9 mouse cellular contexts compared by ENCODE assay signal in the genomic region with DNA sequence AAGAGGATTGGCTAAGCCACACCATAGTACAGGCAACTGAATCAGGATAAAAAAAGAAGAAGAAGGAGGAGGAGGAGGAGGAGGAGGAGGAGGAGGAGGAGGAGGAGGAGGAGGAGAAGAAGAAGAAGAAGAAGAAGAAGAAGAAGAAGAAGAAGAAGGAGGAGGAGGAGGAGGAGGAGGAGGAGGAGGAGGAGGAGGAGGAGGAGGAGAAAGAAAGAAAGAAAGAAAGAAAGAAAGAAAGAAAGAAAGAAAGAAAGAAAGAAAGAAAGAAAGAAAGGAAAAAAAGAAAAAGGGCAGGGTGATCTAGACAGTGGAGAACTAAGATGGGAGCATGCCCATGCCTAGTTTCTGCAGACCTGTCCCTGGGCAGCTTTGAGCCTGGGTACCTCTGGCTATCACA. TPM values are rescaled to one million over a fixed set of nuclear protein-coding genes. Genes with fewer than 3 reads are reported as not detected.
DNase-seq lines count a peak whose midpoint lies in the region; ATAC-seq and TF ChIP-seq lines count a peak whose summit lies in the region.
"Not testable (repeated sequence)": the region's sequence is repeated elsewhere in the genome, so short reads cannot be mapped to it uniquely, and the experiment has no call there.
"Had no signal": no experiment of that assay in that cellular context is flagged by ENCODE, and none has a peak within 500 bp of the region (broad histone marks: within the 10 kb centered on the region; RNA-seq: fewer than 3 reads in every experiment).

A gene (plus strand): TSS at position 301 of the 400 bp plus-strand sequence.

- ATAC-seq in embryonic facial prominence, embryonic 15.5 days (ENCODE audit: insufficient number of reproducible peaks, low FRiP score, low TSS enrichment, low read depth); intestine, postnatal 0 days; limb, embryonic 13.5 days (ENCODE audit: low FRiP score, low read depth): not testable (repeated sequence)

- TF ChIP-seq POLR2A in spleen, adult 2 months (IDR thresholded peaks at IDR 0.05; ENCODE audit: low read depth, low read length), result not testable (repeated sequence)

- H3K4me3 ChIP-seq in embryonic facial prominence, embryonic 15.5 days (replicated peaks), result peak within 1 kb of the TSS; percentile 56
- H3K4me3 ChIP-seq in intestine, postnatal 0 days (ENCODE audit: low read depth, low read length), result peak within 1 kb of the TSS; percentile 20; the same call in 1 of the 2 replicates
- peak within 1 kb of the TSS; percentile 63 for H3K4me3 ChIP-seq in limb, embryonic 13.5 days
- H3K4me3 ChIP-seq in midbrain, embryonic 10.5 days, result peak within 1 kb of the TSS; percentile 54
- H3K4me3 ChIP-seq in spleen, adult 2 months (ENCODE audit: extremely low read depth, insufficient read depth, insufficient read length), result not testable (repeated sequence)

- H3K4me1 ChIP-seq in embryonic facial prominence, embryonic 15.5 days, result peaks cover 75% of the 10 kb centered on the region
- H3K4me1 ChIP-seq in intestine, postnatal 0 days (replicated peaks; ENCODE audit: control insufficient read depth, insufficient read depth, low read length); spleen, adult 2 months (ENCODE audit: control insufficient read depth, insufficient read depth, insufficient read length): not testable (repeated sequence)
- peaks cover 84% of the 10 kb centered on the region for H3K4me1 ChIP-seq in limb, embryonic 13.5 days
- peaks cover 44% of the 10 kb centered on the region for H3K4me1 ChIP-seq in midbrain, embryonic 10.5 days

- H3K27ac ChIP-seq in embryonic facial prominence, embryonic 15.5 days (replicated peaks), result peak within 1 kb of the TSS; percentile 81
- H3K27ac ChIP-seq in intestine, postnatal 0 days (ENCODE audit: low read depth, low read length); spleen, adult 2 months (ENCODE audit: insufficient read depth, low read length): not testable (repeated sequence)
- peak within 1 kb of the TSS; percentile 80 for H3K27ac ChIP-seq in limb, embryonic 13.5 days
- H3K27ac ChIP-seq in midbrain, embryonic 10.5 days (replicated peaks), result peak within 1 kb of the TSS; percentile 78

- intact Hi-C loops in gastrocnemius, postnatal 14 days (cut with DNase I; ENCODE audit: low total_unique reads), result not testable (repeated sequence)
- intact Hi-C loops in heart, postnatal 10 days (cut with DNase I), result loop anchor here (5.0 kb wide), 1 partner anchor 50 kb away; no protein-coding TSS in a partner anchor

- H3K36me3 ChIP-seq in embryonic facial prominence, embryonic 15.5 days; intestine, postnatal 0 days (ENCODE audit: control insufficient read depth, insufficient read depth); midbrain, embryonic 10.5 days; spleen, adult 2 months (ENCODE audit: control insufficient read depth, insufficient read depth, low read length): not testable (repeated sequence)
- peaks cover 11% of the 10 kb centered on the region for H3K36me3 ChIP-seq in limb, embryonic 13.5 days

- H3K4me2 ChIP-seq in embryonic facial prominence, embryonic 15.5 days (replicated peaks), result peak within 1 kb of the TSS; percentile 63
- peak within 1 kb of the TSS; percentile 55 for H3K4me2 ChIP-seq in intestine, postnatal 0 days (replicated peaks; ENCODE audit: low read depth)
- peak within 1 kb of the TSS; percentile 85 for H3K4me2 ChIP-seq in limb, embryonic 13.5 days (replicated peaks)

- H3K27me3 ChIP-seq in embryonic facial prominence, embryonic 15.5 days; limb, embryonic 13.5 days; spleen, adult 2 months (ENCODE audit: control insufficient read depth, insufficient read depth, low read length): not testable (repeated sequence)
- peaks cover 25% of the 10 kb centered on the region; the same call in 1 of the 2 replicates for H3K27me3 ChIP-seq in intestine, postnatal 0 days (replicated peaks; ENCODE audit: control insufficient read depth, insufficient read depth, low read length)
- peaks cover 69% of the 10 kb centered on the region for H3K27me3 ChIP-seq in midbrain, embryonic 10.5 days (ENCODE audit: low read depth, poor library complexity, severe bottlenecking)

- H3K9ac ChIP-seq in embryonic facial prominence, embryonic 15.5 days, result peak within 1 kb of the TSS; percentile 52
- H3K9ac ChIP-seq in intestine, postnatal 0 days (ENCODE audit: low read depth, low read length), result not testable (repeated sequence)
- peak within 1 kb of the TSS; percentile 80 for H3K9ac ChIP-seq in limb, embryonic 13.5 days

- not testable (repeated sequence) for H3K9me3 ChIP-seq in embryonic facial prominence, embryonic 15.5 days (replicated peaks); intestine, postnatal 0 days (ENCODE audit: control insufficient read depth); limb, embryonic 13.5 days; midbrain, embryonic 10.5 days (replicated peaks)

- TF ChIP-seq CTCF in intestine, postnatal 0 days (IDR thresholded peaks at IDR 0.05; ENCODE audit: low read depth); spleen, adult 2 months (IDR thresholded peaks at IDR 0.05; ENCODE audit: extremely low read depth, insufficient read depth, insufficient read length, insufficient replicate concordance): not testable (repeated sequence)

- DNase-seq in adrenal gland, adult 2 months; gastrocnemius, postnatal 14 days; heart, postnatal 10 days; midbrain, embryonic 10.5 days (ENCODE audit: low spot score); spleen, adult 2 months (ENCODE audit: low read depth in 1 of 2, low spot score in 2 of 2): not testable (repeated sequence)

RNA-seq across cellular contexts. Expression of the gene that starts here (rescaled TPM):
- total RNA-seq in adrenal gland, adult 2 months (2021), result 10 to 100 TPM in 1 of 2 experiments, 1 to 10 TPM in 1; 9.7 to 17.9 TPM
- 22.7 and 26.6 TPM in 2 replicates for polyA plus RNA-seq in adrenal gland, adult 2 months (2012; rRNA removed)
- polyA plus RNA-seq in embryonic facial prominence, embryonic 15.5 days (2015; fragmentation: Nextera tagmentation; extraction: Ambion mirVana), result 240 and 260 TPM in 2 replicates
- 10 to 100 TPM; 62.5 to 62.6 TPM for total RNA-seq in gastrocnemius, postnatal 14 days (2021)
- 100 to 1,000 TPM; 143 to 154 TPM for total RNA-seq in heart, postnatal 10 days (2021)
- polyA plus RNA-seq in intestine, postnatal 0 days (2015; fragmentation: Nextera tagmentation; extraction: Ambion mirVana), result 19.5 and 24.1 TPM in 2 replicates
- 192 and 196 TPM in 2 replicates for polyA plus RNA-seq in limb, embryonic 13.5 days (2015; fragmentation: Nextera tagmentation; extraction: Ambion mirVana)
- 24.2 and 31.5 TPM in 2 replicates for polyA plus RNA-seq in midbrain, embryonic 10.5 days (2016; fragmentation: Nextera tagmentation; extraction: Ambion mirVana)
- polyA plus RNA-seq in spleen, adult 2 months (2012; rRNA removed), result 12.0 and 15.6 TPM in 2 replicates
- total RNA-seq: granulocyte monocyte progenitor cell, adult 5-6 weeks had no signal
